Mouse (Mus musculus) ES-E14 (cell line): ENCODE data around the gene Suv39h2. TPM values are rescaled to one million over a fixed set of nuclear protein-coding genes. Genes with fewer than 3 reads are reported as not detected.

Source experiments
- DNase-seq: peaks from one replicate; pipeline ENCODE4 v3.0.0-alpha.2; 2013; ENCODE audit warnings: low read depth, low spot score
- H3K27ac ChIP-seq: 2 replicates; pipeline ENCODE4 v1.5.1; 2012; ENCODE audit warnings: low read depth, mild to moderate bottlenecking, low read length, moderate library complexity, mixed read lengths; ENCODE audit not compliant: poor library complexity, insufficient read depth, severe bottlenecking
- H3K36me3 ChIP-seq: 2 replicates; pipeline ENCODE4 v1.6.1; 2012; ENCODE audit warnings: mild to moderate bottlenecking, low read length, moderate library complexity, mixed read lengths; ENCODE audit not compliant: control insufficient read depth, poor library complexity, insufficient read depth, severe bottlenecking
- H3K4me1 ChIP-seq, 2 experiments: fragments of 150-350 bp in 1 of 2; sonication (generic) in 1 of 2; 2 replicates each; pipeline ENCODE4 v1.6.1; 2012; ENCODE audit warnings: low read length in 2 of 2, mild to moderate bottlenecking in 1 of 2, mixed read lengths in 1 of 2; ENCODE audit not compliant: control insufficient read depth in 2 of 2, insufficient read depth in 2 of 2, poor library complexity in 1 of 2
- H3K4me3 ChIP-seq, 2 experiments: fragments of 150-350 bp in 1 of 2; sonication (generic) in 1 of 2; 2 replicates each; pipeline ENCODE4 v1.5.1; 2012; ENCODE audit warnings: low read length in 2 of 2, low read depth in 1 of 2, mild to moderate bottlenecking in 1 of 2, mixed read lengths in 1 of 2; ENCODE audit not compliant: insufficient read depth in 1 of 2, poor library complexity in 1 of 2, severe bottlenecking in 1 of 2
- H3K9ac ChIP-seq: 2 replicates; pipeline ENCODE4 v1.6.1; 2012; ENCODE audit warnings: low read depth, mild to moderate bottlenecking, low read length, mixed read lengths; ENCODE audit not compliant: poor library complexity, insufficient read depth, severe bottlenecking
- H3K9me3 ChIP-seq: fragments of 150-350 bp; sonication (generic); 2 replicates; pipeline ENCODE4 v1.6.1; 2012; ENCODE audit warnings: low read depth, mild to moderate bottlenecking, low read length; ENCODE audit not compliant: control insufficient read depth, insufficient read depth
- CHD2 ChIP-seq: IDR thresholded peaks from 2 replicates; pipeline ENCODE4 v1.6.1; 2014; ENCODE audit warnings: mild to moderate bottlenecking, low read depth, low read length, inconsistent platforms
- HCFC1 ChIP-seq: IDR thresholded peaks from 2 replicates; pipeline ENCODE4 v1.6.1; 2012; ENCODE audit warnings: low read length, inconsistent platforms, borderline replicate concordance; ENCODE audit not compliant: insufficient read depth
- MAFK ChIP-seq: IDR thresholded peaks from 2 replicates; pipeline ENCODE4 v1.6.1; 2014; ENCODE audit warnings: mild to moderate bottlenecking, low read depth, low read length, inconsistent platforms; ENCODE audit not compliant: insufficient read depth
- ZC3H11A ChIP-seq: IDR thresholded peaks from 2 replicates; pipeline ENCODE4 v1.6.1; 2012; ENCODE audit warnings: low read depth, mild to moderate bottlenecking, inconsistent platforms, low read length, borderline replicate concordance
- ZNF384 ChIP-seq: IDR thresholded peaks from 2 replicates; pipeline ENCODE4 v1.6.1; 2012; ENCODE audit warnings: low read depth, low read length, inconsistent platforms
- in situ Hi-C, 2 experiments: fragments of 600-800 bp; cut with MboI; formaldehyde crosslinking; loops; one replicate each; pipeline ENCODE4 v1.15.1; 2025; ENCODE audit warnings: low sequenced_read_pairs in 2 of 2, inconsistent platforms in 1 of 2; ENCODE audit not compliant: unreplicated experiment in 2 of 2
- total RNA-seq: library from RNA; depleted of rRNA; stranded (reverse); fragments of 300-350 nt; gene quantifications from 2 replicates; pipeline ENCODE4 v1.2.3, GENCODE M21; 2012

Gene Suv39h2
- total RNA-seq, 1 experiment: 21.3 TPM

DNA sequence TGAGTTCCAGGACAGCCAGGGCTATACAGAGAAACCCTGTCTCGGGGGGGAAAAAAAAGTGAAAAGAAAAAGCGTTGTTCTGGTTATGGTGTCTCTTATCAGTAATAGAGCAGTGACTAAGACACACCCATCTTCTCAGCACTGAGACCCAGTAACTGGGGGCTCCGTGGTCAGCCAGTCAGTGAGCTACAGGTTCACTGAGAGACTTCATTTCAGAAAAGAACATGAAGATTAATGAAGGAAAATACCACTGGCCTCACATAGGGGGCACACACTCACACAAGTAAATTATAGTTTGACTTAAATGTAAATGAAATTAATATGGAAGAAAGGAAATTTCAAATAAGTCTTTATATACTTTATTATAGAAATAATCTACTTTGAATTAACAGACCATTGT, 5.4 kb upstream of the Suv39h2 start:
- Histone ChIP-seq H3K4me3 (no peak overlapping the region), H3K9me3 (no peaks in the 10 kb centered on the region), H3K9ac (no peak overlapping the region), H3K4me1 (no peaks in the 10 kb centered on the region; a peak in 1 of 4 replicates), H3K36me3 (no peaks in the 10 kb centered on the region), H3K27ac (no peak overlapping the region)
- no peak for DNase-seq
- in situ Hi-C loops: no loop called here
- TF ChIP-seq ZC3H11A (no peak), HCFC1 (no peak), CHD2 (no peak), ZNF384 (no peak), MAFK (no peak)

DNA sequence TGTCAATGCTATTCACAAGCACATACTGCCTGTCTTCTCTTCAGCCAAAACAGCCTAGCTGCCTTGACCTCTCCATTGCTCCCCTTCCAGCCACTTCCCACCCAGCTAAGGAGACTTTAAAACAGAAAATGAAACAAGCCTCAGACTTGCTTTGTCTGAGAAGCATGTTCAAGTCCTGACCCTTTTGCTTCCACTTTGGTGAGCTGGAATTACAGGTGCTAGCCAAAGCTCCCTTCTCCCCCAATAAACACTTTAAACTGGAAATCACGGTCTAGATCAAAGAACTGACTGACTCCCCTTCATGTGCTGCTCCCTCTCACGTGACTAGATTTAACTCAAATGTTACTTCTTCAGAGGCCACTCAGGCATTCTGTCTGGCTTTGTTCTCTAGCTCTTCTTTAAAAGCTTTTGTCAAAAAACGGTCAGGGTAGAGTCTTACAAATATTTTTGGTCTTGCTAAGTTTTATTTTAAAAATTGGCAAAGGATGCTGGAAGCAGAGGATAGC, 968 bp upstream of the Suv39h2 start:
- no peak for DNase-seq
- Histone ChIP-seq H3K4me1 (peaks cover 0 to 2% of the 10 kb centered on the region in 2 experiments; a peak in 2 of 4 replicates), H3K9ac (no peak overlapping the region), H3K4me3 (peak overlapping the region in 1 of 2 experiments; percentile 94; a peak in 1 of 4 replicates), H3K36me3 (peaks cover 4% of the 10 kb centered on the region; the same call in 1 of the 2 replicates), H3K27ac (no peak overlapping the region), H3K9me3 (no peaks in the 10 kb centered on the region)
- no peak for TF ChIP-seq CHD2
- TF ChIP-seq HCFC1: no peak
- TF ChIP-seq MAFK: no peak
- no peak for TF ChIP-seq ZNF384
- no peak for TF ChIP-seq ZC3H11A
- in situ Hi-C loops: no loop called here

DNA sequence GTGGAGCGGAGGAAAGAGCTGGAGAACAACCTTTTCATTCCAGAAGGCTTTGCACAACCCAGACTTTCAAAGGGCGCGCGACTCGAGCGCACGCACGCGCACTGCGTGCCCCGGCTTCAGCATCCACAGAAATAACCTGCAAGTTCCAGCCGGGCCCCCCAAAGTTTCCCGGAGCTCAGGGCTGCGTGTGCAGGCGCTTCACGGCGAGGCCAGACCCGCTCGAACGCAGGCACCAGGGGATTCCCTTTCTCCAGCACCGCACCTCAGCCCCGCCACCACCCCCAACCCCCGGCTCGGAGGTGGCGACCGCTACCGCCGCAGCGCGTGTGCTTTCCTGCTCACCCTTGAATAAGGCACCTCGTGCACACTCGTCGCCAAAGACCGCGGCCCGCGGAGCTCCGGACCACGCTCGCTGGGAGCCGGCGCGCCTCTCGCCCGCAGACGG, 448 bp downstream of the Suv39h2 start:
- peak overlapping the region; percentile 72 for H3K27ac ChIP-seq
- TF ChIP-seq ZNF384 (no peak), CHD2 (no peak), HCFC1 (no peak), ZC3H11A (no peak), MAFK (no peak)
- H3K36me3 ChIP-seq: peaks cover 6% of the 10 kb centered on the region
- peaks cover 0 to 2% of the 10 kb centered on the region in 2 experiments; a peak in 2 of 4 replicates for H3K4me1 ChIP-seq
- peak; percentile 56 for DNase-seq
- in situ Hi-C loops: no loop called here
- H3K4me3 ChIP-seq: peak overlapping the region; percentile 94 to 98
- H3K9me3 ChIP-seq: no peaks in the 10 kb centered on the region
- peak overlapping the region; percentile 89 for H3K9ac ChIP-seq

DNA sequence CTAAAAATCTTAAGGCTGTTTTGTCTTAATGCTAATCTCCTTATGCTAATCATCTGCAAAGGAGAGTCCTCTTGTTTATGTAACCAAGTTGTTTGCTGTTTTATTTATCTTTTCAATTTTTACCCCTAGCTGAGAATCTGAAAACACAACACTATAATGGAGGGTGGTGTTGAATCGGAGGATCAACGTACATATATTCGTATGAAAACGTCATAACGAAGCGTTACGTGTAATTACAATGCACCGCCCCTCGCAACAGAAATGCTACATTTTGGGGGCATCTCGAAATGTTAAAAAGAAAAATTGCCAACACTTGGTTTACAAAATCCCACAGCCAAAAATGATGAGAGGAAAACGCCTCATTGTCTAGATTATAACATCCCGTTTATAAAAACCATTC, 940 bp downstream of the Suv39h2 start:
- Histone ChIP-seq H3K36me3 (peaks cover 9% of the 10 kb centered on the region), H3K9ac (peak overlapping the region; percentile 89), H3K4me1 (peaks cover 0 to 2% of the 10 kb centered on the region in 2 experiments; a peak in 2 of 4 replicates), H3K4me3 (peak overlapping the region; percentile 94 to 98), H3K27ac (no peak overlapping the region; the same call in 1 of the 2 replicates), H3K9me3 (no peaks in the 10 kb centered on the region)
- in situ Hi-C loops: no loop called here
- no peak for DNase-seq
- TF ChIP-seq MAFK (no peak), ZC3H11A (no peak), HCFC1 (no peak), ZNF384 (no peak), CHD2 (no peak)

DNA sequence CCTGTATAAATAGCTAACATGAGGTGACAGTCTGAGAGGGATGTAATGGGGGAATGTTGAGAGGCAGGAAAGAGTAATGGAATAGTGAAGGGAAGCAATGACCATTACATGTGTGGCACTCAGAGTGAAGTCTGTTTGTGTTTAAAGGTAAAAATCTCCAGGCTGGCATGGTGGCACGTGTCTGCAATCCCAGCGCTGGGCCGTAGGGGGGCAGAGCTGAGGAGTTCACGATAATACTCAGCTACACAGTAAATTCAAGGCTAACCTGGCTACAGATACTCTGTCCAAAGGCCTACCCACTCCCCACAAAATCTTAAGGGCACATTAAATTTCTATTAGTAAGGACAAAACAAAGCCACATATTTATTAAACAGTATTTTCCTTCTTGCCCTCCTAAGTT, 18.2 kb downstream of the Suv39h2 start:
- TF ChIP-seq MAFK (no peak), CHD2 (no peak), HCFC1 (no peak), ZNF384 (no peak), ZC3H11A (no peak)
- Histone ChIP-seq H3K4me3 (no peak overlapping the region), H3K4me1 (no peaks in the 10 kb centered on the region), H3K27ac (no peak overlapping the region), H3K9me3 (no peaks in the 10 kb centered on the region), H3K36me3 (peaks cover 17% of the 10 kb centered on the region), H3K9ac (no peak overlapping the region)
- no peak for DNase-seq
- in situ Hi-C loops: no loop called here
